Comparison of ENCODE assay signal across 8 mouse cellular contexts in genomic region chr5:134581146-134581545, GRCm38 (mm10). TPM values are rescaled to one million over a fixed set of nuclear protein-coding genes. Genes with fewer than 3 reads are reported as not detected.
DNase-seq lines count a peak whose midpoint lies in the region; ATAC-seq and TF ChIP-seq lines count a peak whose summit lies in the region.

Rfc2 (plus strand) TSS chr5:134581366.

- H3K9me3 ChIP-seq in midbrain, embryonic 10.5 days (replicated peaks): no peaks in the 10 kb centered on the region

- H3K27ac ChIP-seq in spleen, adult 2 months (ENCODE audit: insufficient read depth, low read length): no peak within 1 kb of the TSS
- H3K27ac ChIP-seq in midbrain, embryonic 10.5 days (replicated peaks): no peak within 1 kb of the TSS

- 93% methylated on average over 5 of the region's 5 CpGs for WGBS in spleen, adult 2 months
- WGBS in midbrain, embryonic 10.5 days: 82% methylated on average over 5 of the region's 5 CpGs

- H3K4me1 ChIP-seq in spleen, adult 2 months (ENCODE audit: control insufficient read depth, insufficient read depth, insufficient read length): no peaks in the 10 kb centered on the region; the same call in 1 of the 2 replicates
- H3K4me1 ChIP-seq in midbrain, embryonic 10.5 days: peaks cover 16% of the 10 kb centered on the region

- no peaks in the 10 kb centered on the region for H3K36me3 ChIP-seq in spleen, adult 2 months (ENCODE audit: control insufficient read depth, insufficient read depth, low read length)
- H3K36me3 ChIP-seq in midbrain, embryonic 10.5 days: peaks cover 12% of the 10 kb centered on the region

- no peak within 1 kb of the TSS for H3K4me3 ChIP-seq in spleen, adult 2 months (ENCODE audit: extremely low read depth, insufficient read depth, insufficient read length)
- peak within 1 kb of the TSS; percentile 89; the same call in 1 of the 2 replicates for H3K4me3 ChIP-seq in midbrain, embryonic 10.5 days

- TF ChIP-seq POLR2A in spleen, adult 2 months (IDR thresholded peaks at IDR 0.05; ENCODE audit: low read depth, low read length): no peak

- ATAC-seq in erythroid progenitor cell, adult 5-6 weeks (replicated peaks; ENCODE audit: low FRiP score, poor library complexity, severe bottlenecking): no peak

- H3K27me3 ChIP-seq in spleen, adult 2 months (ENCODE audit: control insufficient read depth, insufficient read depth, low read length): no peaks in the 10 kb centered on the region
- no peaks in the 10 kb centered on the region for H3K27me3 ChIP-seq in midbrain, embryonic 10.5 days (ENCODE audit: low read depth, poor library complexity, severe bottlenecking)

- intact Hi-C loops in heart, postnatal 25 days (cut with DNase I): loop anchor here (2.0 to 5.0 kb wide), 3 partner anchors 34 to 204 kb away; no protein-coding TSS in a partner anchor

- TF ChIP-seq CTCF in spleen, adult 2 months (IDR thresholded peaks at IDR 0.05; ENCODE audit: extremely low read depth, insufficient read depth, insufficient read length, insufficient replicate concordance): no peak

- DNase-seq in spleen, adult 2 months (ENCODE audit: low read depth in 1 of 2, low spot score in 2 of 2): no peak
- no peak for DNase-seq in spleen, adult 18-20 months
- DNase-seq in heart, postnatal 25 days (ENCODE audit: low spot score): no peak
- peak; percentile 29 to 50 for DNase-seq in kidney, postnatal 4 days
- DNase-seq in midbrain, embryonic 10.5 days (ENCODE audit: low spot score): no peak
- DNase-seq in thymus, postnatal 4 days: no peak
- DNase-seq in embryo, embryonic 9.5 days (ENCODE audit: extremely low spot score): no peak

RNA-seq across cellular contexts. Expression of gene Rfc2, which starts in this region (rescaled TPM):
- polyA plus RNA-seq in spleen, adult 2 months (2012; rRNA removed): 82.8 and 86.9 TPM in 2 replicates
- total RNA-seq in erythroid progenitor cell, adult 5-6 weeks (2015; ENCODE audit: low replicate concordance): 83.4 and 101 TPM in 2 replicates
- 51.7 and 56.7 TPM in 2 replicates for total RNA-seq in erythroid progenitor cell, adult 5-6 weeks (2017; ENCODE audit: low replicate concordance)
- total RNA-seq in heart, postnatal 25 days (2021): 10 to 100 TPM; 24.8 TPM
- 381 and 432 TPM in 2 replicates for polyA plus RNA-seq in midbrain, embryonic 10.5 days (2016; fragmentation: Nextera tagmentation; extraction: Ambion mirVana)

Comparison
In these comparisons a context has a peak if more than half of its experiments do, and no peak if none do; other contexts are left out.
1. DNase-seq: peak in kidney, postnatal 4 days (2 of 2); none in spleen, adult 2 months (0 of 2), spleen, adult 18-20 months (0 of 2), heart, postnatal 25 days (single experiment), midbrain, embryonic 10.5 days (single experiment), thymus, postnatal 4 days (single experiment) and embryo, embryonic 9.5 days (single experiment).